Mouse (Mus musculus) ES-E14 (cell line): ENCODE measurements around the gene Rhd. TPM values are rescaled to one million over a fixed set of nuclear protein-coding genes. Genes with fewer than 3 reads are reported as not detected.
A peak's percentile ranks its signal among the peaks of the same experiment; 100 is the strongest.

ENCODE experiments used
- DNase-seq: peaks from one replicate; pipeline ENCODE4 v3.0.0-alpha.2; 2013; ENCODE audit warnings: low read depth, low spot score
- H3K27ac ChIP-seq: 2 replicates; pipeline ENCODE4 v1.5.1; 2012; ENCODE audit warnings: low read depth, mild to moderate bottlenecking, low read length, moderate library complexity, mixed read lengths; ENCODE audit not compliant: poor library complexity, insufficient read depth, severe bottlenecking
- H3K36me3 ChIP-seq: 2 replicates; pipeline ENCODE4 v1.6.1; 2012; ENCODE audit warnings: mild to moderate bottlenecking, low read length, moderate library complexity, mixed read lengths; ENCODE audit not compliant: control insufficient read depth, poor library complexity, insufficient read depth, severe bottlenecking
- H3K4me1 ChIP-seq, 2 experiments: fragments of 150-350 bp in 1 of 2; sonication (generic) in 1 of 2; 2 replicates each; pipeline ENCODE4 v1.6.1; 2012; ENCODE audit warnings: low read length in 2 of 2, mild to moderate bottlenecking in 1 of 2, mixed read lengths in 1 of 2; ENCODE audit not compliant: control insufficient read depth in 2 of 2, insufficient read depth in 2 of 2, poor library complexity in 1 of 2
- H3K4me3 ChIP-seq, 2 experiments: fragments of 150-350 bp in 1 of 2; sonication (generic) in 1 of 2; 2 replicates each; pipeline ENCODE4 v1.5.1; 2012; ENCODE audit warnings: low read length in 2 of 2, low read depth in 1 of 2, mild to moderate bottlenecking in 1 of 2, mixed read lengths in 1 of 2; ENCODE audit not compliant: insufficient read depth in 1 of 2, poor library complexity in 1 of 2, severe bottlenecking in 1 of 2
- H3K9ac ChIP-seq: 2 replicates; pipeline ENCODE4 v1.6.1; 2012; ENCODE audit warnings: low read depth, mild to moderate bottlenecking, low read length, mixed read lengths; ENCODE audit not compliant: poor library complexity, insufficient read depth, severe bottlenecking
- H3K9me3 ChIP-seq: fragments of 150-350 bp; sonication (generic); 2 replicates; pipeline ENCODE4 v1.6.1; 2012; ENCODE audit warnings: low read depth, mild to moderate bottlenecking, low read length; ENCODE audit not compliant: control insufficient read depth, insufficient read depth
- CHD2 ChIP-seq: IDR thresholded peaks from 2 replicates; pipeline ENCODE4 v1.6.1; 2014; ENCODE audit warnings: mild to moderate bottlenecking, low read depth, low read length, inconsistent platforms
- HCFC1 ChIP-seq: IDR thresholded peaks from 2 replicates; pipeline ENCODE4 v1.6.1; 2012; ENCODE audit warnings: low read length, inconsistent platforms, borderline replicate concordance; ENCODE audit not compliant: insufficient read depth
- MAFK ChIP-seq: IDR thresholded peaks from 2 replicates; pipeline ENCODE4 v1.6.1; 2014; ENCODE audit warnings: mild to moderate bottlenecking, low read depth, low read length, inconsistent platforms; ENCODE audit not compliant: insufficient read depth
- ZC3H11A ChIP-seq: IDR thresholded peaks from 2 replicates; pipeline ENCODE4 v1.6.1; 2012; ENCODE audit warnings: low read depth, mild to moderate bottlenecking, inconsistent platforms, low read length, borderline replicate concordance
- ZNF384 ChIP-seq: IDR thresholded peaks from 2 replicates; pipeline ENCODE4 v1.6.1; 2012; ENCODE audit warnings: low read depth, low read length, inconsistent platforms
- in situ Hi-C, 2 experiments: fragments of 600-800 bp; cut with MboI; formaldehyde crosslinking; loops; one replicate each; pipeline ENCODE4 v1.15.1; 2025; ENCODE audit warnings: low sequenced_read_pairs in 2 of 2, inconsistent platforms in 1 of 2; ENCODE audit not compliant: unreplicated experiment in 2 of 2
- total RNA-seq: library from RNA; depleted of rRNA; stranded (reverse); fragments of 300-350 nt; gene quantifications from 2 replicates; pipeline ENCODE4 v1.2.3, GENCODE M21; 2012

Rhd gene
- total RNA-seq, 1 experiment = 12.4 TPM

DNA sequence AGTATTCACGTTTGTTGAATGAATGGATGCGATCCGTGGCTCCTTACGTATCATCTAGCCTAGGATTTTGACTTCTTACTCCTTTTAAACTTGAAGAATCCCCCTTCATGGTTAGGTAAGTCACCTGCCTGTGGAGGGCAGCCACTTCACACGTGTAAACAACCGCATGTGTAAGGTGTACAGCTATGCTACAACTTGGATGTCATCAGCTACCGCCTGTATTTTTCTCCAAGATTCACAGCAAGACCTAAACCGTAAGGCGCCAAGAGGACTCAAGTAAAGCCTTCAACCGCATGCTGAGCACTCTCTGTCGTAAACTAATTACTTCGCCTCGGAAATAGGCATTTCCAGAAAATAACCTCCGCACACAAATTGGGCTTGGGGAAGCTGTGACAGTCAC is 12.5 kb upstream of the Rhd start:
- Histone ChIP-seq H3K36me3 (peaks cover 3% of the 10 kb centered on the region; the same call in 1 of the 2 replicates), H3K4me1 (peaks cover 11 to 21% of the 10 kb centered on the region in 2 experiments), H3K4me3 (peak overlapping the region; percentile 86 to 90), H3K27ac (no peak overlapping the region), H3K9ac (peak overlapping the region; percentile 83; the same call in 1 of the 2 replicates), H3K9me3 (no peaks in the 10 kb centered on the region)
- DNase-seq = no peak
- in situ Hi-C loops = no loop called here
- TF ChIP-seq ZNF384 = no peak
- TF ChIP-seq ZC3H11A = no peak
- no peak for TF ChIP-seq MAFK
- TF ChIP-seq CHD2 = no peak
- no peak for TF ChIP-seq HCFC1

DNA sequence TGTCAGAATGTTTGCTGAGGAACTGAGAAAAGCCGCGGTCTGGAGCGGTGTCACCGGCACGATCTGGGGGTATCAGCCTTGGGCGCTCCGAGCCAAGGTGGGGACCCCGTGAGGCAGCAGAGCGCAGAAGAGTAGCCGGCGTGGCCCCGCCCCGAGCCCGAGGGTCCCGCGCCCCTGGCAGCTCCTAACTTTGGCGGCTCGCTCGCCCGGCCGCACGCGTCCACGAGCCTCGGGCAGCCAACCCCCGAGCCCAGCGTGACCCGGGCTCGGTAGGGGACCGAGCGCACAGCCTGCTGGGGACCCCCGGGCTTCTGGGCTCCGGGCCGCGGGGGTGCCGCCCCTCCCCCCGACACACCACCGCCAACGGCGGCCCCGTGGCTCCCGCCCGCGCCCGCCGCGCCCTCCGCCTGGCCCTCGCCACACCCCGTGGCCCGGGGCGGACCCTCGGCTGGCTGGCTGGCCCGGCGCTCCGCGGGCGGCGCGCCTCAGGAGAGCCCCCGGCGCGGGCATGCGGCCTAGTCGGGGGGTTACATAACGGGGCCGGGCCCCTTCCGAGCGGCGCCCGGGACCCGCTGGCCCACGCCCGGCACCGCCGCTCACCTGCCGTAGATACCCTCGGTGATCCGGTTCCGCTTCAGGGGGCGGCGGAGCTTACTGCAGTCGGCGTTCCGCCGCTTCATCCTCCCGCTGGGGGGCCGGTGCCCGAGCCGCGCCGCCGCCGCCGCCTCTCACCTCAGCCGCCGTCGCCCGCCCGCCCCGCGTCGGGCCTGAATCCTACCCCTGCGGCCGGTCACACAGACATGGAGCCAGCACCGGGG is 11.7 kb upstream of the Rhd start:
- Histone ChIP-seq H3K4me1 (peaks cover 11 to 24% of the 10 kb centered on the region in 2 experiments), H3K9ac (peak overlapping the region; percentile 83), H3K9me3 (no peaks in the 10 kb centered on the region), H3K36me3 (peaks cover 3% of the 10 kb centered on the region; the same call in 1 of the 2 replicates), H3K4me3 (peak overlapping the region; percentile 86 to 90), H3K27ac (peak overlapping the region; percentile 72)
- DNase-seq = no peak
- TF ChIP-seq HCFC1 (no peak), MAFK (no peak), ZNF384 (no peak), ZC3H11A (no peak), CHD2 (no peak)
- in situ Hi-C loops = no loop called here

DNA sequence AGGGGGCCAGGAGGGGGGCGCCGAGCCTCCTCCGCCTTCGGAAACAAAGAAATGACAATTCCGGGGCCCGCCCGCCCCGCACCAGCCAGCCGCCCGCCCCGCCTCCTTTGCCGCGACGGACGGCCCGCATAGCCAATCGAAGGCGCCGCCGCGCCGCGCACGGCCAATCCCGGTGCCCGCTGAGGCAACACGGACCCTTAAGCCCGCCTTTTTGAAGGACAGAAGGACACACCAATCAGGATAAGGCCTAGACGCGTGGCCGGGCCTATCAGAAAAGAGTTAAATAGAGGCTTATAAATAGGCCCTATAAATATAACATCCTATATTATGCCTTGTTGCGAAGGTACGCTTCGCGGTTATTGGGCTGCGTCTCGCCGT is 11.1 kb upstream of the Rhd start, which contains the start of gene Maco1:
Maco1 (minus strand) TSS at position 87 of the 378 bp plus-strand sequence.
- peak; percentile 96 for DNase-seq
- Histone ChIP-seq H3K4me1 (peaks cover 9 to 21% of the 10 kb centered on the region in 2 experiments), H3K9me3 (no peaks in the 10 kb centered on the region), H3K4me3 (peak within 1 kb of the TSS; percentile 86 to 90), H3K9ac (peak within 1 kb of the TSS; percentile 83), H3K27ac (peak within 1 kb of the TSS; percentile 72), H3K36me3 (peaks cover 3% of the 10 kb centered on the region; the same call in 1 of the 2 replicates)
- in situ Hi-C loops = no loop called here
- TF ChIP-seq CHD2 (peak; percentile 94), MAFK (no peak)

DNA sequence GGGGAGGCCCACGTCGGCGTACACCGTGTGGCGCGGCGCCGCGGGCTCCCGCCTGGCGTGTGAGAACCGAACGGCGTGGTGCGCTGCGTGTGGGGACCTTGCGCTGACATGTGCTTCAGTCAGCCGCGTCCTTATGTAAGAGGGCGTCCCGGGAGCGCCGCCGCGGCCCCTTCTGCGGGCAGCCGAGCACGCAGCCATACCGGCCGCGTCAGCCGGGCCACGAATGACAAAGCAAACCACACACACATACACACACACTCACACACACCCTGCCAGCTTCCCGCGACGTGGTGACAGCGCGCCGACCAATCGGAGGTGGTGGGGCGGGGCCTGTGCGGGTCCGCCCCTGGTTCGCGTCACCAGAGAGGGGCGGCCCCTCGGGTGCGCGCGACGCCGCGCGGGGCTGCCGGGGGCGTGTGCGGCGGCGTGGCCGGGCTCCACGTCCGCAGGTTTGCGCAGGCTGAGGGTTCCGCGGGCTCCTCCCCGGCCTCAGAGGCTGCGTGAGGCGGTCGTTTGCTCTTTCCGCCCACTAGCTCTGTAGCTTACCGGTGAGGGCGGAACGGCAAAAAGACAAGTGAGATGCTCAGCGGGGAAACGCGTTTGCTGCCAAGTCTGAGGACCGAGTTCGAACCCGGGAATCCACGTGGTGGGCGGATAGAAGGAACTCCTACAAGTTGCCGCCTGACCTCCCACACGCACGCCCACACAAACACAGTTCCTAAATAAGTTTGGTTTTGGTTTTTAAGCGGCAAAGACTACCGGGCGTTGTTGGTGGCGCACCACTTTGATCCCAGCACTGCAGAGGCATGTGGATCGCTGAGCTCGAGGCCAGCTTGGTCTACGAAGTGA is 10.5 kb upstream of the Rhd start:
- H3K9ac ChIP-seq = peak overlapping the region; percentile 81
- H3K4me3 ChIP-seq = peak overlapping the region; percentile 86 to 90
- peaks cover 9 to 20% of the 10 kb centered on the region in 2 experiments for H3K4me1 ChIP-seq
- DNase-seq = peak; percentile 80
- in situ Hi-C loops = no loop called here
- no peak for TF ChIP-seq ZC3H11A
- 0 out of 2 replicates have a peak, but pooled peaks have one; percentile 65 for TF ChIP-seq HCFC1
- H3K36me3 ChIP-seq = peaks cover 2% of the 10 kb centered on the region; the same call in 1 of the 2 replicates
- no peaks in the 10 kb centered on the region for H3K9me3 ChIP-seq
- peak overlapping the region; percentile 69 for H3K27ac ChIP-seq
